Mouse (Mus musculus) thymus, adult 18-20 months (tissue): ENCODE data around the gene Dda1.
"Not testable (repeated sequence)": the region's sequence is repeated elsewhere in the genome, so short reads cannot be mapped to it uniquely, and the experiment has no call there.

Source experiments
- DNase-seq, 2 experiments: peaks; one replicate each; pipeline ENCODE4 v3.0.0; 2022; ENCODE audit warnings: mixed read lengths in 2 of 2

Dda1 gene

GRCm38 (mm10) chr8:71468916-71469315 is at the start of gene Dda1:
TSS of gene Dda1 (plus strand) at chr8:71469199.
- DNase-seq: peak; percentile 97 to 98

GRCm38 (mm10) chr8:71422121-71422520 is 46.9 kb upstream of the Dda1 start:
- no peak for DNase-seq

- not testable (repeated sequence) for DNase-seq
Measured at GRCm38 (mm10) chr8:71432935-71433334, 36.1 kb upstream of the Dda1 start.

- no peak for DNase-seq
Measured at GRCm38 (mm10) chr8:71437041-71437440, 32.0 kb upstream of the Dda1 start.

DNA sequence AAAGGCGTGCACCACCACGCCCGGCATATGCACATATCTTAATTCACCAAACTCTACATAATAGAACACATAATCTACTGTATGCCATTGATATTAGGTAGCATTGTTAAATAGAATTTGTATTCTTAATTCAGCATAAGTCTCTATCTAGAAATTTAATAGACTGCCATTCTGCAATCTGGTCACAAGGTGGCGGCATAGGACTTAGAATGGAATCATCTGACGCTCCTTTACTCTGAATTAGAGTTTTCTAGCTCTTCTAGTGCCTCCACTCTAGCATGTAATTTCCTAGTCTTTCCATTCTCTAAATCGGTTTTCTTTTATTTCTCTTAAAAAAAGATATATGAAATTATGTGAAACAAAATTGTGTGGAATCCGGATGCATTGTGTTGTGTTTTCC is 27.6 kb upstream of the Dda1 start:
- no peak for DNase-seq

DNA sequence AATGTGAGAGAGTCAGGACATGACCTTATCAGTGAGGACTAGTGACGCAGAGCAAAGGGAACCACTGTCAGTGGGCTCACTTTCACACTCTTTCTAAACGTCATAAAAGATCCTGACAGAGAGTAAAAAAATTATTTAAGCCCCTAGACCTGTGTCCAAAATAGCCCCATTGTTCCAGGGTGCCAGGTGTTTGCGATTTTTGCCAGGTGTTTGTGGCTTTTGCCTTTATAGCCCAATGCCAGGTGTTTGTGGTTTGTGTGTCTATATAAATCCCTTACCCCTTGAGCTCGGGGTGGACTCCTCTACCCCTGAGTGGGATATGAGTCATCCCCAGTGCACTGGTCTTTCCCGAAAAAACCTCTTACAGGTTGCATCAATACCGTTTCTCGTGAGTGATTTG is 23.9 kb upstream of the Dda1 start:
- no peak for DNase-seq

- DNase-seq: no peak
Measured at GRCm38 (mm10) chr8:71451337-71451736, 17.7 kb upstream of the Dda1 start.

DNA sequence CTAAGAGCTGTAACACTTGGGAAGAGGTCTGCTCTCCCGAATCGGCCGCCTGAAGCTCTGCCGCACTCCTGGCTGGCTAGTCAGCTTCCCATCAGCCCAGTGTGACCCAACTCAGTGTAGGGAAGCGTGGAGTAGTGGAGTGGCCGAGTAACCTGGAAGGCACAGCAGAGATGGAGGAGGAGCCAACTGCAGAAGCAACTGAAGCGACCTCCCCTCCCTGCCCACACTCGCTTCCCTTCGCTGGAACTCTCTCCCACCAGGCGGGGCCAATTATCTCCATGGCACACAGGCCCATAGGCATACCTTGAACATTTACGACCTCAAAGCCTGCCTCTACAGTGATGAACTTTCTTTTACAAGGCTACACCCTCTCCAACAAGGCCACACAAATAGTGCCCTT is 17.2 kb upstream of the Dda1 start:
- DNase-seq: no peak

DNA sequence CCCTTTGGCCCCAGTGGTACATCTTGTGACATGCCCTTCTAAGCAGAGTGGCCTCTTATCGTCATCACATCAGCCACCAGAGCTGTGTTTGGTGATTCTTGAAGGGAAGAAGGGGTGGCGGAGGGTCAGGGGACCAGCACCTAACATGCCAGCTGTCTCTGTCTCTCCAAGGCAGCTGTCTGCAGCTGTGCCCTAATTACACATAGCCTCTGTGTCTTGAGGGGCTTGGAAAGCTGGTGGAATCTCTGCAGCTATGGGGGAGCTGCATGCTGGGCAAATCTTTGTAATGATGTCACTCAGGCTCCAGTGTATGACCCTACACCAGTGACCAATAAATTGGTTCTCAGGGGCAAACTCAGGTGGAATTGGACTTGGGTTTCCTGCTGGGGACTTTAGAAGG is 16.3 kb upstream of the Dda1 start:
- DNase-seq: no peak

- DNase-seq: no peak
Measured at GRCm38 (mm10) chr8:71454668-71455067, 14.3 kb upstream of the Dda1 start.

DNA sequence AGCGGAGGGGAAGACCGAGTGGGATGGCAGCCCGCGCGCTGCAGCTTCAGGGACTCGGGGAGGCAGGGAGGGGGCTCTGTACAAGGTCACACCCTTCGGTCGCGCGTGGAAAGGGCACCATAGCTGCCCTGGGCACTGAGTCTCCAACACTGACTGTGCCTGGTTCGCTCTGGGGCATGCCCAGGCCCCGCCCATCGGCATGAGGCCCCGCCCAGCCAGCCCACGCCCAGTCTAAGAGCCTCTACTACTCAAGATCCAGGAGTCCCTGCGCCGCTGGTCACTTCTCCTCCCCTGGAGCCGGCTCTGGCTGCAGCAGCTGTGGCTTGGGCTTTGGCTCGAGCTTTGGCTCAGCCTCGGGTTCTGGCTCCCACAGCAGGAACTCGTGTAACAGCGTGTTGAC is 12.1 kb upstream of the Dda1 start:
- no peak for DNase-seq

DNA sequence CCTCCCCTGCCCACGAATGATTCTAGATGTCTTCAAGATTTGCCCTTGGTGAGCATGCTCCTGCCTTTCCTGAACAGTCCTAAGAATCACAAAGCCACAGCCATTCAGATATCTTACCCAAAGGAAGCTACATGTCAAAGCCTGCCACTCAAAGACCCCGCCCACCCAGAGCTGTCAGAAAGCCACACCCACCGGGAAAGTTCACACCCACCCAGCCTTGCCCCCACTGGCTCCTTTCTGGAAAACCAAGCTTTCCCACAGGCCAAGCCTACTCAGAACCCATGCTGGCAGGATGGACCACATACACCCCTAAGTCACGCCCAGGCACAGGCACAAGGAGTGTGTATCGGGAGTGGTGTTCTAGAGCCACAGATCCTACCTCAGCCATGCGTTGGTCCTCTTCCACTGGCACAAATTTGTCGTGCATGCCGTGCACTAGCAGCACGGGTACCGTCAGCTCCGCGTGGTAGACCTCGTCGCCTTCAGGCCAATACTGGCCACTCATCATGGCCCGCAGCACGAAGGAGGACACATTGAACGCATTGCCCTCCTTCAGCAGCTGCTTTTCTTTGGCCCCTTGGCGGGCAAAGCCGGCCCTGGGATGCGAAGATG is 11.2 kb upstream of the Dda1 start:
- DNase-seq: peak in 1 of 2 experiments; percentile 9

DNA sequence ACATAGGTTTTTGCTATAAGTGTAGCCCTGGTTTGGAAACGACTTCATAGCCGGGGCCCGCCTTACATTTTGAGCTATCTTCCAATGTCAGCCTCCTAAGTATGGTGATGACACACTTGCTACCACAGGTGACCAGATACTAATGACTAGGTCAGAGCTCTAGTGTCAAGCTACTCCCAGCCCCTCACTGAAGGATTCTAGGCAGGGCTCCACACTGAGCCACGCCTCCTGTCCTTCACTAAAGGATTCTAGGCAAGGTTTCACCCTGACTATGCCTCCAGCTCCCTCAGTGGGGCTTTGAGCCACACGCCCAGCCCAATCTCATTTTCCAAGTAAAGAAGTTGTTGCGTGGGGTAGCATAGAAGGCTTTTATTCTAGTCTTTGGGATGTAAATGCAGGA is 8.3 kb upstream of the Dda1 start:
- no peak for DNase-seq

GRCm38 (mm10) chr8:71461152-71461840 is 7.7 kb upstream of the Dda1 start:
- peak in 1 of 2 experiments; percentile 11 for DNase-seq

DNA sequence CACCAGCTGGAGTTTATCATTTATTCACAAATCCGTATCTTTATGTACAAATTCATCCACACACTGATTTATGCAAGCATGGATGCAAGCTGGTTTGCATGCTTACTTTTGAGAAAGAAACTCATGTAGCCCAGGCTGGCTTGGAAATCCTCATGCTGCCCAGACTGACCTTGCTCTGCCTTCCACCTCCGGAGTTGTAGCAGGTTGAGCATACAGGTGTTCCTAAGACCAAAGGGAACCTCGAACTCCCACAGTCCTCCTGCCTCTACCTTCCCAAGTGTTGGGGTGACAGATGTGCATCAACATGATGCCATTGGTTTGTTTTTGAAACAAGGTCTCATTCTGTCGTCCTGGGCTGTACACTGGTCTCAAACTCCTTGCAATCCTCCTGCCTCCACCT is 6.8 kb upstream of the Dda1 start:
- DNase-seq: peak in 1 of 2 experiments; percentile 6

- DNase-seq: peak; percentile 72 to 87
Measured at GRCm38 (mm10) chr8:71462786-71463185, 6.2 kb upstream of the Dda1 start.

DNA sequence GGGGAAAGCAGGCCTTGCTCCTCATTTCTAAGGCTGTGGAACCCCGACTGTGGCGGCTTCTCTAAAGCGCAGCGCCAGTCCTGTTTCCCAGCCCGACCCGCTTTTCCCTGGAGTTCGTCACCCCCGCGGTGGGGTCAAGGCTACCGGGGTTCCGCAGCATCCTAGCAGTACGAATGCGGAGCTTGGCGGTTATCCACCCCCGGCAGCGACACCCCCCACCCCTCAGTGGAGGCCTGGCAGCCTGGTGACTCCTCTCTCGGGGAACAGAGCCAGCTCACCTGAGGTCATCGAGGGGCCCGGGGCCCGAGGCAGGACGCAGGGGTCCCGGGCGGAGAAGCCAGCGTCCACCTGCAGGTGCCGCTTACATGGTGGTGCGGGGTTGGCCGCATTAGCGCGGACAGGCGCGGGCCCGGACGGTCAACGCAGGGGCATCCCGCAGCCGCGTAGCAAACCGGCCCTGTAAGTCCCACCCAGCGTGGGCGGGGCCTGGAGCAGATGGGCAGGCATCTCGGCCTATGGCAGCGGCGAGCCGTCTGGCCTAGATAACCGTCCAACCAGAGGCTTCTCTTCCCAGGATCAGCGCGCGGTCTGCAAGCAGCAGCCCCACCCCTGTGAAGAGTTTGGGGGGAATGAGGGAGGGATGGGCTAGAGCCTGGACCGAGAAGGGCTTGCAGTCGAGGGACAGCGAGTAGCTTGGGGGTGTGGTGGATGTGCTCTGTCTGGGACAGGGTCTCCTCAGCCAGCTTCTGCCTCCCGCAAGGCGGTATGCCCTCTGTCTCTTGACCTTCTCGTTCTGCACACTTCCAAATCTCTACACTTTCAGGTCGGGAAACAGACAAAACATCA is 5.6 kb upstream of the Dda1 start, which contains the start of gene Abhd8:
Abhd8 (minus strand) TSS at position 468 of the 846 bp plus-strand sequence.
- DNase-seq: peak; percentile 95 to 96

DNA sequence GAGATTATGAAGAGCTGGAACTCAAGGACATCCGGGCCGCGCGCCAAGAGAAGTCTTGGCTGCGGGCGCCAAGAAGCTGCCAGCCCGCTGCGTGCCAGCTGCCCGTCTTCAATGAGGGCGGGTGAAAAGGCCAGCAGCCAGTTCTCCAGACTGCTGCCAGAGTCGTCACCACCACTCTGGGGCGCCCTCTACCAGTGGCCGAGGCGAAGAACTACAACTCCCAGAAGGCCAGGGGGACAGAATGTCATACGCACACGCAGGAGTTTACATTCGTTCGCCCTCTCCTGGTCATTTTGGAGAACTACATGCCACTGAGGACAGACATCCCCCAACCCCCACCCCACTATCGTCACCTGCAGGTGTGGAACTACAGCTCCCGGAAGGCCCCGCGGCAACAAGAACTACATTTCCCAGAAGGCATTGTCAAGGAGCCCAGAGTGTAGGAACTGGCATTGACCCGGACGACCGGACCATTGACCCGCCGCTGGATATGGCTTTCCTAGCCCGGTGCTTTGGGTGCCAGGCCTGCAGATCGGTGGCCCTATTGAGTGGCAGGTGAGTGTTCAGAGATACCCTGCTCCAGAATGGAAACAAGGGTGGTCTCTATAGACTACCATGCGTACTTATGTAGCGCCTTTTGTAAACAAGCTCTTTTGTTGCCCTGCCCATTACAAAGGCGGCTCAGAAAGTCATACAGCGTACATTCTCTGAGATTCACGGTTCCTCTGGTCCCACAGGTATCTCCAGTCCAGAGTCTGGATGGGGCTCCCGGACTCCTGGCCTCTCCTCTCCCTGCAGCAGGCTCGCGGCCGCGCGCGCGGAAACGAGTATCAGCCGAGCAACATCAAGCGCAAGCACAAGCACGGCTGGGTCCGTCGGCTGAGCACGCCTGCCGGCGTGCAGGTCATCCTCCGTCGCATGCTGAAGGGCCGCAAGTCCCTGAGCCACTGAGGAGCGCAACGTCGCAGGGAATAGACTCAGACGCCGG is 4.2 kb upstream of the Dda1 start, which contains the start of gene Mrpl34:
Mrpl34 (plus strand) TSS at position 447 of the 988 bp plus-strand sequence.
- peak; percentile 95 to 99 for DNase-seq

- no peak for DNase-seq
Measured at GRCm38 (mm10) chr8:71465733-71466132, 3.3 kb upstream of the Dda1 start.

- no peak for DNase-seq
Measured at GRCm38 (mm10) chr8:71466198-71466597, 2.8 kb upstream of the Dda1 start.

DNA sequence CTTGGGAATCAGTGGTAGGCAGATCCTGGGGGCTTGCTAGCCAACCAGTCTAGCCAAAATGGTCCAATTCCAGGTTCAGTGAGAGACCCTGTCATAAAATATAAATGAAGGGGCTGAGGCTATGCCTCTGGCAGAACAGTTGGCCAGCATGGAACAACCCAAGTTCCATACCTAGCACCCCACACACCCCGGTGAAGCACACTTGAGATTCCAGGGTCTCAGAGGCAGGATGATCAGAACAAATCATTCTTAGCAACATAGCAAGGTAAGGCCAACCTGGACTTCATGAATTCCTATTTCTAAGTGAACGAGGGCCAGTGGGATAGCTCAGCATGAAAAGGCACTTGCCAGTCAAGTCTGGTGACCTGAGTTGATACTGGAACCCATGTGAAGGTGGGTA is 1.8 kb upstream of the Dda1 start:
- no peak for DNase-seq

GRCm38 (mm10) chr8:71468001-71468400 is 998 bp upstream of the Dda1 start:
- no peak for DNase-seq
